Mouse (Mus musculus) left cerebral cortex, postnatal 4 days (tissue): ENCODE data around the gene Cpne6. TPM values are rescaled to one million over a fixed set of nuclear protein-coding genes. Genes with fewer than 3 reads are reported as not detected.

ENCODE experiments used
- DNase-seq: peaks from one replicate; pipeline ENCODE4 v3.0.0-alpha.2; 2022
- intact Hi-C: fragments of 180-260 bp; cut with DNase I; formaldehyde crosslinking; loops from one replicate; pipeline ENCODE4 v1.15.1; 2025
- total RNA-seq, 2 experiments: library from RNA; stranded (reverse); gene quantifications; 2 replicates each; pipeline ENCODE4 v1.2.3; 2021

The Cpne6 gene
- total RNA-seq, 2 experiments from 2014 or later, result 53.1 to 61.7 TPM

GRCm38 (mm10) chr14:55495509-55496240 lies 14.6 kb upstream of the Cpne6 start:
- DNase-seq, result no peak
- intact Hi-C loops, result loop anchor here (10.0 kb wide), 1 partner anchor 341 kb away; no protein-coding TSS in a partner anchor

GRCm38 (mm10) chr14:55496761-55497448 lies 13.3 kb upstream of the Cpne6 start:
- intact Hi-C loops, result loop anchor here (10.0 kb wide), 1 partner anchor 342 kb away; no protein-coding TSS in a partner anchor
- DNase-seq, result no peak

GRCm38 (mm10) chr14:55497449-55497821 lies 12.8 kb upstream of the Cpne6 start:
- intact Hi-C loops, result loop anchor here (10.0 kb wide), 1 partner anchor 343 kb away; no protein-coding TSS in a partner anchor
- peak; percentile 90 for DNase-seq

- intact Hi-C loops, result no loop called here
- DNase-seq, result no peak
These were observed 4.6 kb upstream of the Cpne6 start for GRCm38 (mm10) chr14:55505612-55506011.

- no peak for DNase-seq
These were observed 2.4 kb upstream of the Cpne6 start for GRCm38 (mm10) chr14:55507801-55508200.

DNA sequence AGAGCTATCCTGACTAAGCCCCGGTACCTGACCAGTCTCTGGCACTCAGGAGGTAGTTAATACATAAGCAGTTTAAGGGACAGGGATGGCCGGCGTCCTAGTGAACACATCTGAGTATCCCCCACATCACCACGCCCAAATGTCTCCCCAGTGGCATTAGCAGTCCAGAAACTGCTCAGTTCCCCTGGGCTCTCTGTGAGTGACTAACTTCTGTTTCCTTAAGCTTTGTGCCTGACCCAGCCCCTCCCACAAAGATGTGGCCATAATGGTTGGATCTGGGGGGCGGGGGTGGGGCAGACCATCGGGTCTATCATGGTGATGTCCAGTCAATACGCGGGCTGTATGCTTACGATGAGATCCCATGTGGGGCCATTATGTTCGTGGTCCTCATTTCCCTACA lies 705 bp upstream of the Cpne6 start:
- no peak for DNase-seq
- intact Hi-C loops, result no loop called here

More at GRCm38 (mm10) chr14:55507801-55508200, 2.4 kb upstream of the Cpne6 start:
- intact Hi-C loops, result no loop called here

- intact Hi-C loops, result no loop called here
- no peak for DNase-seq
These were observed 792 bp downstream of the Cpne6 start for GRCm38 (mm10) chr14:55511037-55511436.

- DNase-seq, result no peak
- intact Hi-C loops, result no loop called here
These were observed 3.7 kb downstream of the Cpne6 start for GRCm38 (mm10) chr14:55513927-55514326.

- intact Hi-C loops, result no loop called here
- DNase-seq, result no peak
These were observed 5.6 kb downstream of the Cpne6 start for GRCm38 (mm10) chr14:55515846-55516245.

DNA sequence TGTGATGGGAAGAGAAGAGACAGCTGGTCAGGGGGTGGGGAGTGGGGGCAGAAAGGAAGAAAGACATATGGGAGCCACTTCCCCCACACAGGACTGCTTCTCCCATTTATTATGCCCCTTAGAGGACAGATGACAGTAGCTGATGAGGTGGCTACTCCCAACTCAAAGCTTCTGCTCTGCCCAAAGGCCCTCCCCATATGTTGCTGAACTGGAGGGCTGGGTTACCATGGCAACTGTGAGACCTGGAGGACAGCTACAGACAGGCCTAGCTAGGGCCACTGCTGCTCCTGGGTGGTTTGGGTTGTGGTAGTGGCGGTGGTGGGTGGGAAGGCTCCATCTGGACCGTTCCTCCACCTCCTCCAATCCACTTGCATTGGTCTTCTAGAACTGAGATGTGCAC lies 8.7 kb downstream of the Cpne6 start:
- intact Hi-C loops, result no loop called here
- DNase-seq, result peak; percentile 86

GRCm38 (mm10) chr14:55519604-55520003 lies 9.4 kb downstream of the Cpne6 start:
- DNase-seq, result no peak
- intact Hi-C loops, result no loop called here

DNA sequence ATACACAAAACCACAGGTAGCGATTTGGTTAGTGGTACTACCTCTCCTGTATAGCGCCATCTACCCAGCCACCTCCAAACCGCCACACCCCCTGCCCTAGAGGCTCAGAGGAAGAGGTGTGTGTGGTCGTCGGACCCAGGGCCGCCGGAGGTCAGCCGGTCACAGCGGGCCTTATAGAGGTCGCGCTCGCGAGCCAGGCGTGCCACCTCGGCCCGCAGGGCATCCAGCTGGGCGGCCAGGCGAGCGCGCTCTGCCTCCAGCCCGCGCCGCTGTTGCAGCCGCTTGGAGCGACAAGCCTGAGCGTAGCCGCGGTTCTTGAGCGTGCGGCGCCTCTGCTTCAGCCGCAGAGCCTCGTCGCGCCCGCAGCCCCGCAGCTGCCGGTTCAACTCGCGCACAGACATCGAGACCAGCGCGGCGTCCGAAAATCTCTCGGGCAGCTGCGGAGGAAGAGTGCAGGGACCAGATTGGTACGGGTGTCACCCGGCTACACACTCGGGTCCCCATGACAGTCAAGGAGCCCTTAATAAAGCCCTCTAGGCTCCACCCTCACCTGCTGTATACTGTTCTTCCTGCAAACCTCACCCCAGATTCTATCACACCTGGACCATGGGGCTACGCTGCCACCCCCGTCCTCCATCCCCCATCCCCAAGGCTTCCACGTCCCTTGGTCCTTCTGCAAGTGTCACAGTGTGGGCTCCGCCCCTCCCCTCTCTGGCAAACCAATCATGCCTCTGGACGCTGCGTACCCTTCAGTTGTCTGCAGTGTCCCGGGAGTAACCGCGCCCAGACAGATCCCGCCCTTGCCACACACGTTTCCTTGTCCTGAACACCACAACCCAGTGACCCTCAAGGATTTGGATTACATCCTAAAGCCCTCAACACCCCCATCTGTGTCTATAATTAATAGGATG lies 10.5 kb downstream of the Cpne6 start:
- peak; percentile 83 for DNase-seq
- intact Hi-C loops, result no loop called here

DNA sequence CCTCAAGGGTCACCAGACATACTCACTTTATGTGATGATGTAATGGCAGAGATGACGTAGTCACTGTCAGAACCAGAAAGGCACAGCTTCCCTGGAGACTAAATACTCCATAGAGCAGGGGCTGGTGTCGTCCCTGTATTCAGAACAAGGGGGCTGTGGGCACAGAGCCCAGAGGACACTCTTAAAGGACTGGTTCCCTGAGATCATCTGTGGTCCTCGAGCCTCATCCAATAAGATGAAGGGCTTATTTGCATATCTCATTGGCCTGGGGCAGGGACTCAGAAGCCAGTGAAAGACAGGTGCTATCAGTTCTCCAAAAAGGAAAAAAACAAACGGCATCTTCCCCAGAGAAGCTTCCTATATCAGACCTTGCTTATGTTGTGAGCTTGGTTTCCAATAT lies 13.8 kb downstream of the Cpne6 start:
- no peak for DNase-seq
- intact Hi-C loops, result no loop called here

DNA sequence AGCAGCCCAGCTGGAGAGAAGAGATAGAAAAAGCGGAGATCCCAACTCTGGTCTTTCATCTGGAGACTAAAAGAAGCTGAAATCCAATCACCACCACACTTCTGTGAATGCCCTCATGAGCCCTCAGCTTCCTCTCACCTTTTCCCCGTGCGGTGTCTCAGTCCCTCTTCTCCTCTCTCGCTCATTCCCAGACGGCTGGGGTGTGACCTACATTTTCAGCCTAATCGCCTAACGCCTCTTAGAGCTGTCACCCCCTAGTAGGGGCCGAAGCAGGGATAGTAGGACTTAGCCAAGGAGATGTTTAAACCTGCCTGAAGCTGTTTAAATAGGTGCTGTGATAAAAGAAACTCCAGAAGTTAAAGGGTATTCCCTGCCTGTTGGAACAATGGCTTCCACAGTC lies 14.5 kb downstream of the Cpne6 start, which contains the start of gene Nrl:
Gene Nrl, minus strand, starts transcription at position 197 of the 400 bp plus-strand sequence.
- no peak for DNase-seq
- intact Hi-C loops, result no loop called here

DNA sequence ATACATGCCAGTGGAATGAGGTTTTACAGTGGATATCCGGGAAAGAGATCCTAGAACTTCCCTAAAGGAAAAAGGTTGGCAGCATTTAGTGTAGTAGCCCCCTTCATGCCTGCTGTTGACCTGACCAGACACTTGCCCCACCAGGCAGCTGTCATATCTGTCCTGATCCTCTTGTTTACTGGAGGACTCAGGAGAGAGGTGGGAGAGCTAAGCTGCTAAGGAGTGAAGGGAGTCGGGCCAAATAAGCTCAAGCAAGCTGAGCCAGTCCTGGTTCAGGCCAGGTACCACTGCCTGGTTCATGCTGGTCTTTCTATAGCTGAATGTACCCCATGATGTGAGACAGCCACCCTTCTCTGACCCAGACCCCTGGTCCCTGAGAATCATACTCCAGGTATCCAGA lies 16.4 kb downstream of the Cpne6 start:
- intact Hi-C loops, result no loop called here
- no peak for DNase-seq

DNA sequence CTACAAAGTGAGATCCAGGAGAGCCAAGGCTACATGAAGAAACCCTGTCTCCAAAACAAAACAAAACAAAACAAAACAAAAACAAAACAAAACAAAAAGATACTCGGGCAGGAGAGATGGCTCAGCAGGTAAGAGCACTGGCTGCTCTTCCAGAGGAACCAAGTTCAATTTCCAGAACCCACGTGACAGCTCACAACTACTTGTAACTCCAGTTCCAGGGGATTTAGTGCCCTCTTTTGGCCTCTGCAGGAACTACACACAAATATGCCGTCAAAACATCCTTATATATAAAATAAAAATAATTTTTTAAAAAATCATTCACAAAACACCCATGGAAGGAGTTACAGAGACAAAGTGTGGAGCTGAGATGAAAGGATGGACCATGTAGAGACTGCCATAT lies 17.7 kb downstream of the Cpne6 start:
- intact Hi-C loops, result no loop called here
- DNase-seq, result no peak

DNA sequence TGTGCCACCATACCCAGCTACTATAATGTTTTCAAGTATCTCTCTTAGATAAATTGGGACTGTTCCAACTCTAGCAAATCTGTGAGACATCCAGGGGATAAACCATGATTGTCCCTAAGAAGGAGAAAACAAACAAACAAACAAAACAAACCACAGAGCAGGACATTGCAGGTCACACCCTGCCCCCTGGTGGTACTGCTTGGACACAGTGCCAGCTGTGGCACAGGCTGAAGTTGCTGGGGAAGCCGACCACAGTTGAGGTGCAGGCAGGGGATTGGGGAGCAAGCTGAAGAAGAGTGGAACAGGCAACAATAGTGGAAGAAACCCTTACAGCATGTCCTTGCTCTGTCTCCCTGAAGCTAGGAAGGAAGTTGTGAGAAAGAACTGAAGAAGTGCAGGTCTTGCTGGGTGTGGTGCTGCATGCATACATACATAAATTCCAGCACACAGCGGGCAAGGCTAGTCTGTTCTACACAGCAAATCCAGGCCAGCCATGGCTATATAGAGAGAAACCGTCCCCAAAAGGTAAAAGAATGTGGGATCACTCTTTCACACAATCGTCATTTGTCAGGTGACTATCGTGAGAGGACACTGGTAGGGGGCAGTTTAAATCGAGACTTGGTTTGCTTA lies 26.0 kb downstream of the Cpne6 start:
- peak; percentile 68 for DNase-seq
- intact Hi-C loops, result no loop called here

DNA sequence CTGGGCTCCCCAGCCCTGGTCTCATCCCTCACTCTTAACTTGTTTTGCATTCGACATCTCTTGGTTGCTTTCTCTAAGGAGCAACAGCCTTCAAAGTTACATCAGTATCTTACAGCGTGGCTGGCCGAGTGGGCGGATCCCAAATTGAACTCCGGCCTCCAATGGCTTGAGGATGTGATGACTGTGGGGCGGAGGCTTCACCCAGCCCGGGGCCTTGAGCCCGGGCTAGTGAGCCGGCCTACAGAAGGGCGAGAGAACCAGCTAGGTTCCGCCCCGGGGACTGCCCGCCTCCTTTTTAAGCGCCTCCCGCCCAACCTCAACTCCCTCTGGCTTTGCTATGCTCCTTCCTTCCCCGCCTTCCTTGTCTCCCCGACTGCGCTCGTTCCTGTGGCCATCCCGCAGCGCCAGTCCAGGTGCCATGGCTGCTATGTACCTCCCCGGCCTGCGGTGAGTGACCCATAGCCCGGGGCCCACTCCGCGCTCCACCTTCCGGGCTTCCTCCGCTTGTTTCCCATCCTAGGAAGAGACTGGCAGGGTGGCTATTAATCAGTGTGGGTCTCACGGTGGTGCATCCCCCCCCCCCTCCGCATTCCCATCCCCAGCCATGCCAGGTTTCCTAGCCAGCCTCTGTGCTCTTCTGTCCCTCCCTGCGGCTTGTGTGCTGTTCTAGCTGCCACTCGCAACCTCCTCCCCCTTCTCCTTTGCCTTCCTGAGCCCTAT lies 30.0 kb downstream of the Cpne6 start, which contains the start of gene Pck2:
Gene Pck2, plus strand, starts transcription at position 200 of the 720 bp plus-strand sequence.
- intact Hi-C loops, result no loop called here

GRCm38 (mm10) chr14:55540787-55541321 lies 30.6 kb downstream of the Cpne6 start:
- DNase-seq, result peak; percentile 95
- intact Hi-C loops, result no loop called here

More for the DNA sequence above, 30.0 kb downstream of the Cpne6 start, which contains the start of gene Pck2:
- peak; percentile 82 for DNase-seq
